ENCODE assay signal across 13 mouse cellular contexts in the genomic region with DNA sequence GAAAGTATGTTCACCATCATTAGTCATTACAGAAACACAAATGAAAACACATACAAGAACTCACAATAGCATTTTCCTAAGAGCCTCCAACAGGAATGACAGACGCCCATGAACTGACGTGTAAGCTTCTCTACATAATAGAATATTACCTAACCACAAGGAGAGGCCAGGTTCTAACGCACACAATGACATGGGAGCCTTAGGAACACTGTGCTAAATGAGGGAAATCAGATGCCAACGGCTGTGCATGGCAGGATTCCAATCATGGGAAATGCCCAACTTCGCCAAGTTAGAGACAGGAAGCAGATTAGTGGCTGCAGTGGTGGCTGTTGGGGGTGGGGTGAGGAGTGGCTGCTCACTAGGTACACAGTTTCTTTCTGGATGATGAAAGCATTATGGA.
DNase-seq lines count a peak whose midpoint lies in the region; ATAC-seq and TF ChIP-seq lines count a peak whose summit lies in the region.
"Had no signal": no experiment of that assay in that cellular context is flagged by ENCODE, and none has a peak within 500 bp of the region (broad histone marks: within the 10 kb centered on the region; RNA-seq: fewer than 3 reads in every experiment).

No protein-coding gene starts in this region.

- H3K4me3 ChIP-seq in lung, postnatal 0 days (ENCODE audit: low read depth, low read length): no peak overlapping the region
- H3K4me3 ChIP-seq: heart, embryonic 10.5 days; hindbrain, embryonic 15.5 days had no signal

- ATAC-seq in lung, postnatal 0 days: peak; percentile 36
- ATAC-seq in megakaryocyte, adult 5-6 weeks (ENCODE audit: poor library complexity, severe bottlenecking): no peak

- peak; percentile 13 for DNase-seq in gastrocnemius, postnatal 14 days
- DNase-seq in gastrocnemius, adult 18-20 months (ENCODE audit: low spot score): no peak
- DNase-seq in left cerebral cortex, postnatal 4 days: peak; percentile 64
- DNase-seq in left cerebral cortex, adult 18-20 months (ENCODE audit: low spot score in 2 of 2): no peak
- DNase-seq in NIH3T3 (ENCODE audit: low read depth): peak; percentile 29
- peak; percentile 71 for DNase-seq in lung, postnatal 0 days (ENCODE audit: low spot score)
- DNase-seq in adrenal gland, adult (ENCODE audit: inconsistent age in 2 of 2, low spot score in 1 of 2): no peak
- DNase-seq: adrenal gland, postnatal 25 days; cerebellum, adult 2 months had no signal

- H3K9me3 ChIP-seq in lung, postnatal 0 days (ENCODE audit: low read length): no peaks in the 10 kb centered on the region
- H3K9me3 ChIP-seq: heart, embryonic 10.5 days; hindbrain, embryonic 15.5 days had no signal

- H3K27me3 ChIP-seq in lung, postnatal 0 days (replicated peaks; ENCODE audit: insufficient read depth, low read length): no peaks in the 10 kb centered on the region
- H3K27me3 ChIP-seq: hindbrain, embryonic 15.5 days had no signal

- H3K27ac ChIP-seq in lung, postnatal 0 days (ENCODE audit: low read length): no peak overlapping the region
- H3K27ac ChIP-seq: heart, embryonic 10.5 days; liver, embryonic 14.5 days had no signal

- H3K4me1 ChIP-seq in lung, postnatal 0 days (ENCODE audit: insufficient read depth, low read depth, low read length): peaks cover 10% of the 10 kb centered on the region; the same call in 1 of the 2 replicates

- no peak overlapping the region for H3K9ac ChIP-seq in lung, postnatal 0 days (replicated peaks; ENCODE audit: low read depth)
- H3K9ac ChIP-seq: hindbrain, embryonic 15.5 days; liver, embryonic 14.5 days had no signal

- TF ChIP-seq CTCF in lung, postnatal 0 days (IDR thresholded peaks at IDR 0.05): no peak

- H3K4me2 ChIP-seq in lung, postnatal 0 days (replicated peaks; ENCODE audit: low read depth, low read length): no peak overlapping the region
- H3K4me2 ChIP-seq: hindbrain, embryonic 15.5 days had no signal

- WGBS in lung, postnatal 0 days: 37% methylated on average over 5 of the region's 5 CpGs

- peak; percentile 29; the same call in 1 of the 2 replicates for TF ChIP-seq EP300 in lung, postnatal 0 days (IDR thresholded peaks at IDR 0.05)

- intact Hi-C loops in gastrocnemius, postnatal 14 days (cut with DNase I; ENCODE audit: low total_unique reads): no loop called here
- intact Hi-C loops in left cerebral cortex, postnatal 4 days (cut with DNase I): loop anchor here (10.0 kb wide), 1 partner anchor 76 kb away; the partner anchor contains the start of gene Antxr1

- no peaks in the 10 kb centered on the region for H3K36me3 ChIP-seq in lung, postnatal 0 days (ENCODE audit: insufficient read depth, low read length)
- H3K36me3 ChIP-seq: heart, embryonic 10.5 days; hindbrain, embryonic 15.5 days had no signal

Comparison
In these comparisons a context has a peak if more than half of its experiments do, and no peak if none do; other contexts are left out.
1. DNase-seq: peak in gastrocnemius, postnatal 14 days (single experiment), left cerebral cortex, postnatal 4 days (single experiment), NIH3T3 (single experiment) and lung, postnatal 0 days (single experiment); none in gastrocnemius, adult 18-20 months (single experiment), left cerebral cortex, adult 18-20 months (0 of 2) and adrenal gland, adult (0 of 2).